Mouse (Mus musculus) forebrain, embryonic 16.5 days (tissue): ENCODE data around the gene Efna5. TPM values are rescaled to one million over a fixed set of nuclear protein-coding genes. Genes with fewer than 3 reads are reported as not detected.
A peak's percentile ranks its signal among the peaks of the same experiment; 100 is the strongest.

Source experiments
- ATAC-seq: fragments of 200-750 bp; cut with Nextera tagmentation; 2 replicates; pipeline ENCODE4 v1.8.0; 2017; ENCODE audit warnings: mild to moderate bottlenecking, moderate library complexity
- H3K27ac ChIP-seq: fragments of 300-500 bp; sonication (generic); 2 replicates; pipeline ENCODE4 v1.5.1; 2014; ENCODE audit warnings: low read length, control low read depth
- H3K27me3 ChIP-seq: fragments of 300-500 bp; sonication (generic); replicated peaks from 2 replicates; pipeline ENCODE4 v1.6.1; 2014; ENCODE audit warnings: low read length; ENCODE audit not compliant: control insufficient read depth, insufficient read depth
- H3K36me3 ChIP-seq: fragments of 300-500 bp; sonication (generic); 2 replicates; pipeline ENCODE4 v1.6.1; 2014; ENCODE audit not compliant: control insufficient read depth, insufficient read depth
- H3K4me1 ChIP-seq: fragments of 300-500 bp; sonication (generic); replicated peaks from 2 replicates; pipeline ENCODE4 v1.6.1; 2014; ENCODE audit warnings: low read length; ENCODE audit not compliant: control insufficient read depth, insufficient read depth
- H3K4me2 ChIP-seq: fragments of 300-500 bp; sonication (generic); 2 replicates; pipeline ENCODE4 v1.6.1; 2014; ENCODE audit warnings: mild to moderate bottlenecking, low read length, control low read depth
- H3K4me3 ChIP-seq: fragments of 300-500 bp; sonication (generic); replicated peaks from 2 replicates; pipeline ENCODE4 v1.5.1; 2014; ENCODE audit warnings: mild to moderate bottlenecking, low read length, control low read depth
- H3K9ac ChIP-seq: fragments of 300-500 bp; sonication (generic); replicated peaks from 2 replicates; pipeline ENCODE4 v1.6.1; 2014; ENCODE audit warnings: low read depth, low read length, control low read depth
- H3K9me3 ChIP-seq: fragments of 300-500 bp; sonication (generic); 2 replicates; pipeline ENCODE4 v1.6.1; 2016; ENCODE audit warnings: low read length; ENCODE audit not compliant: control insufficient read depth
- WGBS: fragments of 180-500 bp; shearing (Covaris S2); extraction: QIAGEN DNeasy Blood & Tissue Kit; methylation state at CpG from one replicate; pipeline ENCODE4 v1.1.7; 2014; 5-methylcytosine and 5-hydroxymethylcytosine counted together
- polyA plus RNA-seq: library from polyadenylated mRNA; unstranded; fragments of >200 nt; fragmentation: Nextera tagmentation; extraction: Ambion mirVana; gene quantifications from 2 replicates; pipeline ENCODE4 v1.2.1, GENCODE M21; 2015

The Efna5 gene
- polyA plus RNA-seq, 1 experiment from 2014 or later, result 22.4 TPM

DNA sequence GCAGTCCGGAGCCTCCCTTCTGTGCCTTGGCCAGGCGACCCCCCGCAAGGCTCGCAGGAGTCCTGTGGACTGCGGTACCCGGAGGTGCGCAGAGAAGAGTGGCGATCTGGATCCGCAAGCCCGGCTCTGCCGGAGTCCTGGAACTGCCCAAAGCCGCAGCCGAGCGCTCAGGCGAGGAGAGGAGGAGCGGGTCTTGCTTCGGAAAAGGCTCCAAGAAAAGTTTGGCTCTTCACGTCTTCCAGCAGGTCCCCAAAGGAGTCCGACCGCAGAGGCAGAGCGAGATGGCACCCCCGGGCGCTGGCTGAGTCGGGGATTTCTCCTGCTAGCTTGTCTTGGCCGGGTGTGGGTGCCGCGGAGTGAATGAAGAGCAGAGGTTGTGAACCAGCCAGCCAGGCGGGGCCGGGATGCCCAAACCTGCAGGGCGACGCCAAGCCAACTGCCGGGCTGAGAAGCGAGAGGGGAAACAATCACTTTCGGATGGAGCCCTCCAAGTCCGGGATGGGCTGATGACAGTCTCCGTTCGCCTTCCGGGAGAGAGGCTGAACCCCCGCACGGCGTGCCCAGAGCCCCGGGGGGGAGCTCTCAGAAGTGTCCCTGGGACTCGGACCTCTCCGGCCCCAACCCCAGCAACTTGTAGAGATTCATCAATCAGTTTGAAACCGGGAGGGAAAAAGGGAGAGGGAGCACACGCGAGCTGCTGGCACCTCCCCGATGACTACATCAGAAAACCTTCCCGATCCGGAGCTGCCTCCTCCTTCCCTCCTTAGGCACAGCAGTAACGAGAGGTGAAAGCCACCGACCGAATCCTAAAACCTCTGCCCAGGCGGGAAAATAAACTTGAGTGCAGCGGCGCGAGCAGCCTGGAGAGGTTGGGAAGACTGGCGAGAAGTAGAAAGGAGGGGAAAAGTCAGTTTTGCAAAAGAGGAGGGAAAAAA lies 941 bp upstream of the Efna5 start:
- peak; percentile 29 for ATAC-seq

DNA sequence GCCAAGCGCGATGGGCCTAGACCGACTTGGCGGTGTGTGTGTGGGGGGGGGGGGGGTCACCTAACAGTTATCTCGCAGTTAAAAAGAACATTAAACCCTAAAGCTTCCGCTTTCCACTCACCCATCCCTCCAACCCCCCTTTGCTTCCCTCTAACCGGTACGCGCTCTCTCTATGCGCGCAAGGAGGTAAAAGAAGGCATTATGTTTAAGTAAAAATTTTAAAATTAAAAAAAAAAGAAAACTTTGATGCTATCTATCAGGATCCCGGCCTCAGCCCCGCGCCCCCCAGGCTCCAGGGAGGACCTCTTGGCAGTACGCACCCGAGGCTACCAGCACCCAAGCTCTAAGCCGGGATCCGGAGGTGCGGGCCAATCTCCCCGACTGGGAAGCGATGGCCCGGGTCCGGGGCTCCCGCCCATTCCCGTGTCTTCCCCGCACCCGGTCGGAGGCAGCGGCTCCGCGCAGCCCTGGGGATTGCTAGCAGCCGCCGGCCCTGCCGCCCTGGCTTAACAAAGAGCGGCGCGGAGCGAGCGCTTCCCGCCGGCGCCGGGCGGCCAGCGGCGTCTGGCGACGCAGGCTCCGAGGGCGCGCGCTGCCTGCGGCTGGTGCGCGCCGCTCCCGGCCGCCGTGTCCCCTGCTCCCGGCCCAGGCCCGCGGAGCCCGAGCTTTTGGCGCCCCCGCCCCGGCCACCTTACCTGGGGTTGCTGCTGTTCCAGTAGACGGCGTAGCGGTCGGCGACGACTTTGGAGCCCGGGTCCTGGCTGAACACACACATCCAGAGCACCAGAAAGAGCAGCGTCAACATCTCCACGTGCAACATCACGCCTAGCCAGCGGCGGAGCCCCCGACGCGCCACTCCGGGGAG lies 574 bp downstream of the Efna5 start:
- Histone ChIP-seq H3K27me3 (peaks cover 7% of the 10 kb centered on the region; the same call in 1 of the 2 replicates), H3K4me1 (peaks cover 10% of the 10 kb centered on the region), H3K27ac (peak overlapping the region; percentile 58), H3K4me2 (peak overlapping the region; percentile 95), H3K4me3 (peak overlapping the region; percentile 64), H3K9ac (peak overlapping the region; percentile 85), H3K9me3 (no peaks in the 10 kb centered on the region), H3K36me3 (no peaks in the 10 kb centered on the region)
- ATAC-seq, result peak; percentile 22
- WGBS, result under 1% methylated on average over 78 of the region's 82 CpGs

More for the DNA sequence above, 941 bp upstream of the Efna5 start:
- Histone ChIP-seq H3K4me1 (peaks cover 10% of the 10 kb centered on the region), H3K9ac (peak overlapping the region; percentile 85), H3K27ac (peak overlapping the region; percentile 58), H3K27me3 (peaks cover 5% of the 10 kb centered on the region; the same call in 1 of the 2 replicates), H3K36me3 (no peaks in the 10 kb centered on the region), H3K4me3 (peak overlapping the region; percentile 64), H3K9me3 (no peaks in the 10 kb centered on the region), H3K4me2 (peak overlapping the region; percentile 95)
- WGBS, result under 1% methylated on average over 58 of the region's 58 CpGs

DNA sequence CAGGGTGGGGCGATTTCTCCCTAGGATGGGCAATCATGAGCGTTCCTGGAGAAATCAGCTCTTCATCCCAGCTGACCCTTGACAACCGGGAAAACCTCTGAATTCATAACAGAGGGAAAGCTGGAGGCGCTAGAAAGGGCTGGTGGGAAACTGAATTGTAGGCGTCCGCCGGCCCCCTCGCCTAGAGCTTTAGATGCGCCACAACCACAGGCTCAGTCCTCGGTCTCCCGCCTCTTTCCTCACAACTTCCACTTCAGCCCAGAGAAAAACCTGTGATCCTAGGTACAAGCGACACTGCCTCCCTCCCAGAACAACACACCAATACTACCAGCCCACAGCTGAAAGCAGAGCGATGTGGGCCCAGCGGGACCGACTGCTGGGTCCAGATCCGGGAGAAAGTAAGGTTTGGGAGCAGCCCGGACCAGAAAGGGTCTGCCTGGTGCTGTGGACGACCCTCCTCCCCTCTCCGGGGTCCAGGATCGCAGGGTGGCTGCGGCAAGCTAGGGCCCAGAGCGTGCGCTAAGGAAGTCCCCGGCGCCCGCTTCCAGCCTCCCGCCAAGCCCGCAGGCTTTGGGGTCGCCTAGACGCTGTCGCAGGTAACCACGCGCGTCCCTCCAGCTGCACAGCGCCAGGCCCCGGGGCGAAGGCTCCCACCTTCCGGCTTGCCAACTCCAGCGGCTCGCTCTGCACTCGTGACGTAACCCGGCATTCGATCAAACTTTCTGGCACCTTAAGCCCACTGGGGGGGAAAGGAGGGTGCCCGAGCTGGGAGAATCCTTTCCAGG lies 1.4 kb downstream of the Efna5 start:
- Histone ChIP-seq H3K4me1 (peaks cover 10% of the 10 kb centered on the region), H3K27ac (peak overlapping the region; percentile 0; the same call in 1 of the 2 replicates), H3K36me3 (no peaks in the 10 kb centered on the region), H3K9me3 (no peaks in the 10 kb centered on the region), H3K4me2 (peak overlapping the region; percentile 95), H3K27me3 (peaks cover 10% of the 10 kb centered on the region; the same call in 1 of the 2 replicates), H3K4me3 (peak overlapping the region; percentile 64), H3K9ac (peak overlapping the region; percentile 85)
- ATAC-seq, result no peak
- WGBS, result under 1% methylated on average over 44 of the region's 45 CpGs

DNA sequence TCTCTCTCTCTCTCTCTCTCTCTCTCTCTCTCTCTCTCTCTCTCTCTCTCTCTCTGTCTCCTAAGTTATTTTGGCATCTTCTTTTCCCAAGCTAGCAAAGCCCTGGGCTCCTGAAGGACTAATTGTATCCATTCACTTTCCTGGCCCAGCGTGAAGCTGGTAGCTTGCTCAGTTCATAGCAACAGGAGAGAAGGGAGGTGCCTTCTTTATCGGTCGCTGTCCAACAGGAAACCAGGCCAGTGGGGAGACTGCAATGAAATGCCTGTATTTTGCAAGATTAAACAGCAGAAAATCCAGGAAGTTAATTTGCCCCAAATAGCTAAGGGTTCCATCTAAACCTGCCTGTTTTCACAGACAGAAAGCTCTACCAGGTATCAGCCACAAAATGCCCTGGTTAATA lies 5.4 kb downstream of the Efna5 start:
- Histone ChIP-seq H3K27ac (no peak overlapping the region), H3K27me3 (peaks cover 18% of the 10 kb centered on the region; the same call in 1 of the 2 replicates), H3K4me3 (no peak overlapping the region), H3K4me1 (peaks cover 12% of the 10 kb centered on the region), H3K36me3 (no peaks in the 10 kb centered on the region), H3K9ac (no peak overlapping the region), H3K4me2 (no peak overlapping the region), H3K9me3 (no peaks in the 10 kb centered on the region)
- 17% methylated on average over 3 of the region's 3 CpGs for WGBS
- no peak for ATAC-seq

DNA sequence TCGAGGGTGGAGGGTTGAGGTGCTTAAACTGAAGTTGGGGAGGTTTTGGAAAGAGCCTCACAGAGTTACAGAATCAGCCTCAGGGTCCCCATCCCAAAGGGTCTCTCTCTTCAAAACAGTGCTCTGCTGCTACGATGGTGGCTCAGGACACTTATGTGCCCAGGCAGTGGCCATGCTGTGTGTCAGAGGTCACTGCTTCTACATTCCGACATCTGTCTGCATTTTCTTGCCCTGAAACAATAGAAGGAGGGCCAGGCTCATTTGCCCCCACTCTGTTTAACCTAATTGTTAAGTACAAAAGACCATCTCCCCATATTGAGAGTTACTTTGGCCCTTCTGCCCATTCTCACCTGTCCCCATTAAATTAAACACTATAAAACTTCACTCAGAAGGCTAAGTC lies 9.2 kb downstream of the Efna5 start:
- H3K4me1 ChIP-seq, result peaks cover 3% of the 10 kb centered on the region; the same call in 1 of the 2 replicates
- no peak overlapping the region for H3K4me3 ChIP-seq
- no peak for ATAC-seq
- no peaks in the 10 kb centered on the region for H3K9me3 ChIP-seq
- peaks cover 18% of the 10 kb centered on the region; the same call in 1 of the 2 replicates for H3K27me3 ChIP-seq
- WGBS, result 14% methylated on average over 3 of the region's 3 CpGs
- H3K27ac ChIP-seq, result no peak overlapping the region
- no peaks in the 10 kb centered on the region for H3K36me3 ChIP-seq
- no peak overlapping the region for H3K4me2 ChIP-seq
- no peak overlapping the region for H3K9ac ChIP-seq

DNA sequence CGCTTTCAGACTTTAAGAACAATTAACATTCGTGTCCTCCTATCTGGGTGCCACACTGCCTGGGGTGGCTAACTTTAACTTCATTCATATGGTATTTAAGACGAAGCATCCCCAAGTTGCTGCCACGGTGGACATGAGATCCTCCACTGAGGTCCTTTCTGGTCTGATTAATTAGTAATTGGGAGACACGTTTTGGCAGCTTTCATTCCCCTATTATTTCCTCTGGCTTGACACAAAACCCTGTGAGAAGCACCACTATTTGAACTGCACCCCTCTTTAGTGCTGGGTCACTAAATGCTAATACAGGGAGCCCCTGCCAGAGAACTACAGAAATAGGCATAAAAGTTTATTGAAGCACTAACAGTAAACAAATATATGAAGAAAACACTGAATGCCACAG lies 9.9 kb downstream of the Efna5 start:
- WGBS, result 8% methylated on average over 5 of the region's 5 CpGs

DNA sequence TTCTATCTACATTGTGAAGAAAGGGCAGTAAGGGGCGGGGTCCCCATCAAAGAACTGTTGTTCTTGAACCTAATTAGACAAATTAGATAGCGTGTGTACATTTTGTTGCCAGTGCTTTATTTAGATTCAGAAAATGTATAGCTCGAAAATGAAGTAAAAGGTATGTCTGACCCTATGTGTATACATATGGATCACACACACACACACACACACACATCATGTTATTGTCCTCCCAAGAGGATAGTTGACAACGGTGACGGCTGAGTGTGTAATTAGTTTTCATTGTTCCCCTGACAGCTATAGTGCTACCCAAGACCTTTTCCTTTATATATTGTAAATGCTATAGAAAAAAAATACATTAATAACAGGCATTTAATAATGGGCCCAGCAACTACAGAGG lies 10.7 kb downstream of the Efna5 start:
- no peak for ATAC-seq
- Histone ChIP-seq H3K4me2 (no peak overlapping the region), H3K4me3 (no peak overlapping the region), H3K27ac (no peak overlapping the region), H3K9ac (no peak overlapping the region), H3K9me3 (no peaks in the 10 kb centered on the region), H3K4me1 (peaks cover 3% of the 10 kb centered on the region; the same call in 1 of the 2 replicates), H3K36me3 (no peaks in the 10 kb centered on the region), H3K27me3 (peaks cover 18% of the 10 kb centered on the region; the same call in 1 of the 2 replicates)
- 18% methylated on average over 5 of the region's 5 CpGs for WGBS

More for the DNA sequence above, 9.9 kb downstream of the Efna5 start:
- ATAC-seq, result peak; percentile 36
- Histone ChIP-seq H3K27ac (no peak overlapping the region), H3K9ac (no peak overlapping the region), H3K9me3 (no peaks in the 10 kb centered on the region), H3K4me3 (no peak overlapping the region), H3K4me2 (no peak overlapping the region), H3K4me1 (peaks cover 3% of the 10 kb centered on the region; the same call in 1 of the 2 replicates), H3K36me3 (no peaks in the 10 kb centered on the region), H3K27me3 (peaks cover 18% of the 10 kb centered on the region; the same call in 1 of the 2 replicates)

DNA sequence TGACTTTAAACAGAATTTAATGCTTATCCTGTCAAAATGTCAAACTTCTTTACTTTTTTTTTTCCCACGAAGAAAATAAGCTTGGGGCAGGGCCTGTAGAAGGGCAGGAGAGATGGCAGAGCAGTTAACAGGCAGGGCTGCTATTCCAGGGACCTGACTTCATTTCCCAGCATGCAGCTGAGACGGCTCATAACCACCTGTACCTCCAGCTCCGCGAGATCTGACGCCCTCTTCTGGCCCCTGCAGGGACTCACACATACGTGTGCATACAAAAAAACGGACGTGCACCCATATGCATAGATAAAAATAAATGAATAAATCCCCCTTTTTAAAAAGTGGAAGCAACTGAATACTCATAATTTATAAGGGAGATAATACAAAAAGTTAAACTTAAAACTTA lies 16.2 kb downstream of the Efna5 start:
- H3K27me3 ChIP-seq, result peaks cover 7% of the 10 kb centered on the region; the same call in 1 of the 2 replicates
- peaks cover 11% of the 10 kb centered on the region for H3K4me1 ChIP-seq
- H3K4me2 ChIP-seq, result no peak overlapping the region
- H3K27ac ChIP-seq, result no peak overlapping the region
- ATAC-seq, result no peak
- no peak overlapping the region for H3K4me3 ChIP-seq
- H3K9ac ChIP-seq, result no peak overlapping the region
- 94% methylated on average over 8 of the region's 8 CpGs for WGBS
- H3K9me3 ChIP-seq, result 0 out of 2 replicates have a peak, but pooled peaks cover 3% of the 10 kb centered on the region
- H3K36me3 ChIP-seq, result no peaks in the 10 kb centered on the region
